Mouse (Mus musculus) thymus, adult 2 months (tissue): ENCODE data around the gene Nup37. TPM values are rescaled to one million over a fixed set of nuclear protein-coding genes. Genes with fewer than 3 reads are reported as not detected.
A peak's percentile ranks its signal among the peaks of the same experiment; 100 is the strongest.

ENCODE experiments used
- DNase-seq: peaks from one replicate; pipeline ENCODE4 v3.0.0; 2021
- H3K27ac ChIP-seq: fragments of 200-500 bp; 2 replicates; pipeline ENCODE4 v1.5.1; 2012; ENCODE audit warnings: low read length, control low read depth; ENCODE audit not compliant: control insufficient read depth, insufficient read depth
- H3K27me3 ChIP-seq: fragments of 200-500 bp; 2 replicates; pipeline ENCODE4 v1.6.1; 2012; ENCODE audit warnings: mild to moderate bottlenecking, low read length, moderate library complexity, mixed read lengths; ENCODE audit not compliant: control insufficient read depth, insufficient read depth
- H3K36me3 ChIP-seq: fragments of 200-500 bp; 2 replicates; pipeline ENCODE4 v1.6.1; 2012; ENCODE audit warnings: mild to moderate bottlenecking, low read length, moderate library complexity; ENCODE audit not compliant: control insufficient read depth, insufficient read depth
- H3K4me1 ChIP-seq: fragments of 200-500 bp; replicated peaks from 2 replicates; pipeline ENCODE4 v1.6.1; 2012; ENCODE audit warnings: low read length; ENCODE audit not compliant: control insufficient read depth, insufficient read depth
- H3K4me3 ChIP-seq: fragments of 200-500 bp; 2 replicates; pipeline ENCODE4 v1.5.1; 2012; ENCODE audit warnings: mild to moderate bottlenecking, low read length, control low read depth, moderate library complexity; ENCODE audit not compliant: control insufficient read depth, insufficient read depth
- CTCF ChIP-seq: fragments of 200-500 bp; IDR thresholded peaks from 2 replicates; pipeline ENCODE4 v1.5.1; 2012; ENCODE audit warnings: mild to moderate bottlenecking, control low read depth, low read length, moderate library complexity, borderline replicate concordance; ENCODE audit not compliant: control insufficient read depth, poor library complexity, insufficient read depth; ENCODE audit errors: extremely low read depth
- POLR2A ChIP-seq: fragments of 200-500 bp; IDR thresholded peaks from 2 replicates; pipeline ENCODE4 v1.6.1; 2012; ENCODE audit warnings: mild to moderate bottlenecking, low read length, control low read depth, moderate library complexity; ENCODE audit not compliant: control insufficient read depth, poor library complexity, insufficient read depth; ENCODE audit errors: extremely low read depth
- WGBS: fragments of 180-500 bp; shearing (Covaris S2); methylation state at CpG from one replicate; pipeline ENCODE4 v1.1.7; 2018; 5-methylcytosine and 5-hydroxymethylcytosine counted together
- polyA plus RNA-seq: library from polyadenylated mRNA; depleted of rRNA; stranded (reverse); fragments of >200 nt; gene quantifications from 2 replicates; pipeline ENCODE4 v1.2.3, GENCODE M21; 2012

Gene Nup37
- polyA plus RNA-seq, 1 experiment, result 12.3 TPM

DNA sequence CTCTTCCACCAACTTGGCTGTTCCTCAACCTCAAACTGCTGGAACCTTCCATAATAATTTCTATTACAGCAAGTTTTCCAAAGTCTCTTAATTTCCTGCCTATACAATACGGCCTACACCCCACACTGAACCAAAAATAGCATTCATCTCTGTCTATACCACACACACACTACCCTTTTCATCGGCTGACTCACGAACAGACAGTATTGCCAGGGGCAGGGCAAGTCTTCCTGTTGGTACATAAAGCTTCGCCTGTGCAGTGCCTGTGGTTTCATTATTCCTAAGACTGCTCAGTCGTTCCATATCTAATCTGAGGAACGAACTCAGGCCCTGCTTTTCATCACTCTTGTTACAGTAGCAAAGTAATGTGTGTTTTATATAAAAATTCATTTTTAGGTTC, 4.9 kb downstream of the Nup37 start:
- H3K27me3 ChIP-seq, result no peaks in the 10 kb centered on the region
- H3K4me3 ChIP-seq, result no peak overlapping the region
- no peak for DNase-seq
- no peak overlapping the region for H3K27ac ChIP-seq
- H3K36me3 ChIP-seq, result peaks cover 24% of the 10 kb centered on the region
- WGBS, result 98% methylated on average over 6 of the region's 6 CpGs
- no peaks in the 10 kb centered on the region for H3K4me1 ChIP-seq
- TF ChIP-seq POLR2A, result no peak
- no peak for TF ChIP-seq CTCF

DNA sequence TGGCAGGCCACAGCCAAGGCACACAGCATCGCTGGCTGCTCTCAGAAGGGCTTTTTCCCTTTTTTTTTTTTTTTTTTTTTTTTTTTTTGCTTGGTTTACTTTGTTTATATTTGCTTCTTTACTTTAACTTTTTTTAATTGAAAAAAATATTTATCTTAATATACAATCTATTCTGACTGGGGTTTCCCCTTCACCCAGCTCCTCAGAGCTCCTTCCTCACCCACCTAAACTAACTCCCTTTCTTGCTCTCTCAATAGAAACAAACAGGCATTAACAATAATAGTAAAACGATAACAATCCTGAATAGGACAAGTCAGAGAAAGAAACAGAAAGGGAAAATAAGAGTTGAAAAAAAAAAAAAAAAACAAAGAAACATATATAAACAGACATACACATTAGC, 15.3 kb downstream of the Nup37 start:
- WGBS, result 92% methylated on average over 2 of the region's 2 CpGs
- Histone ChIP-seq H3K4me1 (no peaks in the 10 kb centered on the region), H3K36me3 (peaks cover 12% of the 10 kb centered on the region; the same call in 1 of the 2 replicates), H3K27me3 (no peaks in the 10 kb centered on the region), H3K4me3 (no peak overlapping the region), H3K27ac (no peak overlapping the region)
- no peak for DNase-seq
- no peak for TF ChIP-seq POLR2A
- no peak for TF ChIP-seq CTCF

DNA sequence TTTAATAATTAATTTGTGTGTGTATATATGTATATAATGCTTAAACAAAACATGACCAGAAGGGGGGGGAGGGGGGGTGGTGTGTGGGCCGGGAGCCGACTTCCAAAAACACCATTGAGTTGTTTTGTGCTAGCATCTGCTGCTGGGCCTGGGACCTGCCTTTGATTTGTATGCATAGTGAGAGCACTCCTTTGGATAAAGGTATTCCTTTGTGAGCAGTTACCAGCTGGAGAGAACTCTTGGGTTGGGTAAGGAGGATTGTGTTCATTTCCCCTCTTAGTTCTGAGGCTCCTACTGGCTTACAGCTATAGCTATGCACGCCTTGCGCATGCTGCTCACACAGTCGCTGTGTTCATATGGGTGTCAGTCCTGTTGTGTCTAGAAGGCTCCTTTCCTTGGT, 15.9 kb downstream of the Nup37 start:
- H3K27ac ChIP-seq, result no peak overlapping the region
- H3K36me3 ChIP-seq, result peaks cover 6% of the 10 kb centered on the region; the same call in 1 of the 2 replicates
- no peaks in the 10 kb centered on the region for H3K4me1 ChIP-seq
- no peak overlapping the region for H3K4me3 ChIP-seq
- no peak for DNase-seq
- no peak for TF ChIP-seq POLR2A
- TF ChIP-seq CTCF, result no peak
- WGBS, result 99% methylated on average over 5 of the region's 5 CpGs
- no peaks in the 10 kb centered on the region for H3K27me3 ChIP-seq

DNA sequence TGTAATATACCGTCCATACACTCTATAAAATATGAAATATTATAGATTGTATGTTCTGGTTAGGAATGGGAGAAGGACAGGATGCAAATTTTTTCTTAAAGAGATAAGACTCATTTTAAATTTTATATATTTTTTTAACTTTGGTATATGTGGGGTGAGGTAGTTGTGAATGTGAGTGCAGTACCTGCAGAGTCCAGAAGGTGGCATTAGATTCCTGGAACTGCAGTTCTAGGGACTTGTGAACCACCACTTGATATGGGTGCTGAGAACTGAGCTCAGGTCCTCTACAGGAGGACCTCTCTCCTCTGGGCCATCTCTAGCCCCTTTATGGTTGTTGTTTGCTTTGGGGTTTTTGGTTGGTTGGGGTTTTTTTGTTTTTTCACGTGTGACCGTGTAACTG, 19.4 kb downstream of the Nup37 start:
- no peaks in the 10 kb centered on the region for H3K27me3 ChIP-seq
- TF ChIP-seq CTCF (no peak), POLR2A (no peak)
- peak; percentile 32 for DNase-seq
- peaks cover 3% of the 10 kb centered on the region; the same call in 1 of the 2 replicates for H3K36me3 ChIP-seq
- no peak overlapping the region for H3K4me3 ChIP-seq
- 99% methylated on average over 3 of the region's 3 CpGs for WGBS
- no peak overlapping the region for H3K27ac ChIP-seq
- H3K4me1 ChIP-seq, result no peaks in the 10 kb centered on the region

DNA sequence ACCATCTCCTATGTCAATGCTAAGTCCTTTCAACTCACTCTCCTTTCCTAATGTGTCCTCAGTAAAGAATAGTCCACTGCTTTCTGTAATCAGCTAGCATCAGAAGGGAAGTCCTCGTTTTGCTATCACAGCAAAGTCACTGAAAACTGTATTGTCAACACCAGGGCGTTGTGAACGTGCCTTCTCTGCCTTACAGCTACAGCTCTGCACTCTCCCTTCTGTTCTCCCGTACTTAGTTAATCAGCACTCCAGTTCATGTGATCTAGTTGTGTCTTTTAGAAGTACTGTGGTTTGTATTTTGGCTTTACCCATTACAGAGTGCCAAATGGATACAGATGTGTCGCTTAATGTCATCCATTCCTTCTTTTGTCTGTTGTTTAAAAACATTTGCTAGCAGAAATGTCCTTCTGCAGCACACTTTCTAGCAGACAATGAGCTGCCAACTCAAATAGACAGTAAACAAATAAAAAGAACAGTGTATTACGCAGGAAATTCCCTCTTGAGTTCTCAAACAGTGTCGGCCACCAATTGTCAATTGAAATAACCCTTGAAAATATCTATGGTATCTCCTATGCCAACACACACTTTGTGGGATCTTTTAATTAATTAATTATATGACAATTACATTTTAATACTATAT, 20.8 kb downstream of the Nup37 start:
- Histone ChIP-seq H3K4me1 (no peaks in the 10 kb centered on the region), H3K27ac (no peak overlapping the region), H3K4me3 (no peak overlapping the region), H3K36me3 (peaks cover 5% of the 10 kb centered on the region; the same call in 1 of the 2 replicates), H3K27me3 (no peaks in the 10 kb centered on the region)
- TF ChIP-seq CTCF (no peak), POLR2A (no peak)
- DNase-seq, result no peak
- 96% methylated on average over 7 of the region's 7 CpGs for WGBS

DNA sequence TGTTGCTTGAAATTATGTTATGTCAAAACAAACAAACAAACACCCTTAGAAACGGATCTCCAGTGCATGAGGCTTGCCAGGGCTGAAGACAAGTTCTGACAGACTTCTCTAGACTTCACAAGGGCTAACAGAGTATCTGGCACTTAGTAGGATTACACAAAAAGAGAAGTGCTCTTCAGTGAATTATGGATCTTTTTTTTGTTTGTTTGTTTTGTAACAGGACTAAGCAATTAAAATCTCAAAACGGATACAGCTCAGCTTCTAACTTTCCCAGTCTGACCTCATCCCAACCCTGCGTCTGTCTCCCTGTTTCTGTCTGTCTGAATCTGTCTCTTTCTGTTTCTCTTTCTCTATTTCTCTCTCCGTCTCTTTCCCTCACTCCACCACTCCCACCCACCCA, 53.7 kb downstream of the Nup37 start:
- WGBS, result 14% methylated on average over 4 of the region's 4 CpGs
- Histone ChIP-seq H3K27me3 (no peaks in the 10 kb centered on the region), H3K27ac (no peak overlapping the region), H3K36me3 (no peaks in the 10 kb centered on the region), H3K4me3 (no peak overlapping the region), H3K4me1 (peaks cover 19% of the 10 kb centered on the region)
- TF ChIP-seq POLR2A, result no peak
- no peak for TF ChIP-seq CTCF
- DNase-seq, result peak; percentile 4

DNA sequence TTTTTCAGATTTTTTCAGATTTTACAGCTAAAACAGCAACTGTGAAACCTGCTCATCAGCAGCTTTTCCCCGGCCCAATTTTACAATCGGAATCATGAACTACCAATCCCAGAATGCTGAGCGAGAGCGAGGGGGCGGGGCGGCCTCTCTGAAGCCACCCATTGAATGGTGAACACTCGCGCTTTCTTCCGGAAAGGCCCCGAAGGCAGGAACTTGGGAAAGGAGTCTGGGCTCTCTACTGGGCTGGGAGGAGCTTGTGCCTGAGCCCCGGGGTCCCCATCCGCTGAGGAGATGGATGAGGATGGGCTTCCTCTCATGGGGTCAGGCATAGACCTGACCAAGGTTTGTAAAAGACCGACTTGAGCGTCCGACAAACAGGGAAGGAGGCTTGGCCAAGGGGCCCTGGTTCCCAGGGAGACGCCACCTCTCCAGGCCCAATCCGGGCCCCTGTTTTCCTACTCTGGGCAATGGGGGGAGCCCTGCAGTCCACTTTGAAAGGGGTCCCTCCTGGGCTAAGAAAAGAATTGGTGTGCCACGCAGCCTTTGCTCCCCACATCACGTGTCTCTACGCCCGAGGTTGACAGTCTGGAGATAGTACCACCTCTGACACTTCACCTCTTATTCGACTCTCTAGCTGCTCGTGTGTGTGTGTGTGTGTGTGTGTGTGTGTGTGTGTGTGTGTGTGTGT, 54.3 kb downstream of the Nup37 start, which contains the start of gene Washc3:
Washc3 (plus strand) TSS at position 143 of the 688 bp plus-strand sequence.
- H3K36me3 ChIP-seq, result no peaks in the 10 kb centered on the region
- TF ChIP-seq POLR2A, result peak; percentile 90
- 0 out of 2 replicates have a peak, but pooled peaks have one; percentile 29 for TF ChIP-seq CTCF
- WGBS, result under 1% methylated on average over 23 of the region's 23 CpGs

More for the DNA sequence above, 54.3 kb downstream of the Nup37 start, which contains the start of gene Washc3:
- H3K4me1 ChIP-seq, result peaks cover 19% of the 10 kb centered on the region
- H3K4me3 ChIP-seq, result peak within 1 kb of the TSS; percentile 78
- no peaks in the 10 kb centered on the region for H3K27me3 ChIP-seq
- peak within 1 kb of the TSS; percentile 85 for H3K27ac ChIP-seq
- peak; percentile 93 for DNase-seq
